Mouse (Mus musculus) C2C12 (cell line): Measurements from ENCODE around the gene Pla2g15.

Experiments
- CTCF ChIP-seq: IDR thresholded peaks from one replicate; pipeline ENCODE4 v1.5.1; 2011; ENCODE audit not compliant: control insufficient read depth, insufficient read depth, insufficient read length
- FOSL1 ChIP-seq: IDR thresholded peaks from one replicate; pipeline ENCODE4 v1.8.0; 2011; ENCODE audit warnings: mild to moderate bottlenecking, low read length; ENCODE audit not compliant: poor library complexity, insufficient read depth, severe bottlenecking
- MAX ChIP-seq: IDR thresholded peaks from one replicate; pipeline ENCODE4 v1.6.1; 2011; ENCODE audit warnings: mild to moderate bottlenecking, control low read depth
- MYOG ChIP-seq: IDR thresholded peaks from one replicate; pipeline ENCODE4 v1.6.1; 2011; ENCODE audit not compliant: control insufficient read depth, insufficient read length; ENCODE audit errors: extremely low read depth
- USF1 ChIP-seq: IDR thresholded peaks from one replicate; pipeline ENCODE4 v1.6.1; 2011; ENCODE audit warnings: low read depth, mild to moderate bottlenecking, control low read depth, moderate library complexity

GRCm38 (mm10) chr8:106186394-106186793 lies 36.2 kb downstream of the Pla2g15 start:
- no peak for TF ChIP-seq CTCF
- TF ChIP-seq MYOG: no peak
- TF ChIP-seq USF1: no peak
- no peak for TF ChIP-seq MAX
- no peak for TF ChIP-seq FOSL1
